Mouse (Mus musculus): ENCODE measurements around the gene Scaper. TPM values are rescaled to one million over a fixed set of nuclear protein-coding genes. Genes with fewer than 3 reads are reported as not detected.

Scaper gene
- total and polyA plus RNA-seq, 3 experiments: 4.2 to 5.2 (median 4.5) TPM

DNA sequence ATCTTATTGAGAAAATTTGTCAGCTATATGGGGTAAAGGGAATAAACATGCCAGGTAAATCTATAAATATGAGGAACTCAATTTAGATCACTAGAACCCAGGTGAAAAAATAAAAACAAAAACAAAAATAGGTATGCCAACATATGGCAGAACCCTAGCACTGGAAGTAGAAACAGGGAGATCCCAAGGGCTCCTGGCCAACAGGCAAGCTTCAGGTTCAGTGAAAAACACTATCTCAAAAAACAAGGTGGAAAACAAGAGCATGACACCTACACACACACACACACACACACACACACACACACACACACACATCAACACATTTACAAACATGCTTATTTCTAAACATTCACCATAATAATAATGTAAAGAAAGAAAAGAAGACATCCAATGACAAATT, 21.2 kb downstream of the Scaper start:
- DNase-seq (ENCODE audit: extremely low read depth): no peak
- Histone ChIP-seq H3K4me3 (replicated peaks in 1 of 3; ENCODE audit: low read depth in 2 of 3, low read length in 2 of 3, poor library complexity in 1 of 3) (no peak overlapping the region), H3K4me1 (ENCODE audit: control insufficient read depth in 1 of 2, insufficient read depth in 2 of 2) (no peaks in the 10 kb centered on the region), H3K36me3 (replicated peaks in 1 of 2; ENCODE audit: control insufficient read depth in 1 of 2, insufficient read depth in 1 of 2, low read length in 1 of 2) (no peaks in the 10 kb centered on the region), H3K9ac (ENCODE audit: insufficient read depth, low read depth) (no peak overlapping the region), H3K9me3 (replicated peaks; ENCODE audit: low read length) (no peaks in the 10 kb centered on the region), H3K79me2 (replicated peaks; ENCODE audit: control insufficient read depth, extremely low read depth, insufficient read depth, poor library complexity, severe bottlenecking) (no peaks in the 10 kb centered on the region), H3K4me2 (ENCODE audit: insufficient read depth, low read depth, poor library complexity, severe bottlenecking) (no peak overlapping the region), H3K27me3 (replicated peaks) (no peaks in the 10 kb centered on the region), H3K27ac (ENCODE audit: insufficient read depth, low read depth) (no peak overlapping the region)
- dilution Hi-C loops (cut with MboI; ENCODE audit: extremely low pct_ligation_motif_present, extremely low pct_unique_long_range_greater_than_20kb, low sequenced_read_pairs): no loop called here
- TF ChIP-seq MAFK (IDR thresholded peaks at IDR 0.05; ENCODE audit: insufficient replicate concordance, low read length): no peak
- no peak for TF ChIP-seq MAZ (IDR thresholded peaks at IDR 0.05; ENCODE audit: low read depth, low read length)
- no peak for TF ChIP-seq JUN (IDR thresholded peaks at IDR 0.05; ENCODE audit: insufficient read depth, low read depth, low read length)
- TF ChIP-seq MEF2A (IDR thresholded peaks at IDR 0.05; ENCODE audit: borderline replicate concordance, low read depth, low read length): no peak
- no peak for TF ChIP-seq USF2 (conservative IDR thresholded peaks at IDR 0.05; ENCODE audit: low read depth, low read length)
- no peak for TF ChIP-seq SIN3A (IDR thresholded peaks at IDR 0.05; ENCODE audit: low read length)
- no peak for TF ChIP-seq CTCF (conservative IDR thresholded peaks at IDR 0.05 in 1 of 2, IDR thresholded peaks at IDR 0.05 in 1 of 2; ENCODE audit: low read depth in 2 of 2, low read length in 2 of 2)
- TF ChIP-seq POLR2AphosphoS2 (IDR thresholded peaks at IDR 0.05; ENCODE audit: low read depth, low read length): no peak
- in situ Hi-C loops (cut with MboI; ENCODE audit: low pct_ligation_motif_present, low pct_unique_long_range_greater_than_20kb, low sequenced_read_pairs): loop anchor here (25.0 kb wide), 1 partner anchor 479 kb away; no protein-coding TSS in a partner anchor

DNA sequence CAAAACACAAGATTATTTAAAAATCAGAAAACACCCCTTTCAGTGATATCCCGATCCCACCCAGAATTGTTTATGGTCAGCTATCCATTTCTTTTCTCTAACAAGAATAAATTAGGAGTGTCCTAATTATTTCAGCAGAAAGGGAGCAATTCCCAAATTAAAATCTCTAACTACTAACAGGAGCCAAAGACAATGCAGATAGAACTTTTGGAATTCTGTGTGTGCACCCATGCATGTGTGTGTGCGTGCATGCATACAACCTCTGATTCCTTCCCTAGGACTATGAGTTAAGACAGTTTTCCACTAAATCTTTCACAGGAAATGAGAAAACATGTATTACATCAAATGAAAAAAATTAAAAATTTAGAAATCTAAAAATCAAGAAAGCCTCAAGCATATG, 26.4 kb downstream of the Scaper start:
- Histone ChIP-seq H3K27me3 (replicated peaks) (no peaks in the 10 kb centered on the region), H3K36me3 (replicated peaks in 1 of 2; ENCODE audit: control insufficient read depth in 1 of 2, insufficient read depth in 1 of 2, low read length in 1 of 2) (peaks cover 0 to 3% of the 10 kb centered on the region in 2 experiments), H3K9me3 (replicated peaks; ENCODE audit: low read length) (no peaks in the 10 kb centered on the region), H3K9ac (ENCODE audit: insufficient read depth, low read depth) (no peak overlapping the region), H3K4me2 (ENCODE audit: insufficient read depth, low read depth, poor library complexity, severe bottlenecking) (no peak overlapping the region), H3K4me3 (replicated peaks in 1 of 3; ENCODE audit: low read depth in 2 of 3, low read length in 2 of 3, poor library complexity in 1 of 3) (no peak overlapping the region), H3K79me2 (replicated peaks; ENCODE audit: control insufficient read depth, extremely low read depth, insufficient read depth, poor library complexity, severe bottlenecking) (no peaks in the 10 kb centered on the region), H3K4me1 (ENCODE audit: control insufficient read depth in 1 of 2, insufficient read depth in 2 of 2) (no peaks in the 10 kb centered on the region), H3K27ac (ENCODE audit: insufficient read depth, low read depth) (no peak overlapping the region)
- in situ Hi-C loops (cut with MboI; ENCODE audit: low pct_ligation_motif_present, low pct_unique_long_range_greater_than_20kb, low sequenced_read_pairs) (loop anchor here (25.0 kb wide), 1 partner anchor 474 kb away; no protein-coding TSS in a partner anchor), dilution Hi-C loops (cut with MboI; ENCODE audit: extremely low pct_ligation_motif_present, extremely low pct_unique_long_range_greater_than_20kb, low sequenced_read_pairs) (no loop called here)
- no peak for TF ChIP-seq IRF4 (IDR thresholded peaks at IDR 0.05; ENCODE audit: low read depth, low read length)
- no peak for TF ChIP-seq SMC3 (IDR thresholded peaks at IDR 0.05; ENCODE audit: low read depth, low read length)
- TF ChIP-seq PAX5 (IDR thresholded peaks at IDR 0.05; ENCODE audit: low read length): no peak
- no peak for TF ChIP-seq ELF1 (IDR thresholded peaks at IDR 0.05; ENCODE audit: low read depth, low read length)
- no peak for TF ChIP-seq JUN (IDR thresholded peaks at IDR 0.05; ENCODE audit: insufficient read depth, low read depth, low read length)
- TF ChIP-seq POLR2A (IDR thresholded peaks at IDR 0.05; ENCODE audit: low read depth, low read length): no peak
- TF ChIP-seq MAZ (IDR thresholded peaks at IDR 0.05; ENCODE audit: low read depth, low read length): no peak
- TF ChIP-seq RCOR1 (conservative IDR thresholded peaks at IDR 0.05; ENCODE audit: low read depth, low read length): no peak
- TF ChIP-seq NELFE (IDR thresholded peaks at IDR 0.05; ENCODE audit: low read depth, low read length): no peak
- TF ChIP-seq MYC (IDR thresholded peaks at IDR 0.05; ENCODE audit: low read depth, low read length): no peak
- TF ChIP-seq ZKSCAN1 (IDR thresholded peaks at IDR 0.05; ENCODE audit: borderline replicate concordance, low read depth, low read length): no peak
- TF ChIP-seq EP300 (IDR thresholded peaks at IDR 0.05; ENCODE audit: low read length): no peak
- no peak for TF ChIP-seq NRF1 (IDR thresholded peaks at IDR 0.05; ENCODE audit: low read depth, low read length)
- no peak for TF ChIP-seq CTCF (conservative IDR thresholded peaks at IDR 0.05 in 1 of 2, IDR thresholded peaks at IDR 0.05 in 1 of 2; ENCODE audit: low read depth in 2 of 2, low read length in 2 of 2)
- TF ChIP-seq SIN3A (IDR thresholded peaks at IDR 0.05; ENCODE audit: low read length): no peak
- DNase-seq (ENCODE audit: extremely low read depth): no peak
